Mouse (Mus musculus): Measurements from ENCODE around the gene Sept3. TPM values are rescaled to one million over a fixed set of nuclear protein-coding genes. Genes with fewer than 3 reads are reported as not detected.

The Sept3 gene
- polyA plus RNA-seq, 1 experiment from 2014 or later: 111 TPM

DNA sequence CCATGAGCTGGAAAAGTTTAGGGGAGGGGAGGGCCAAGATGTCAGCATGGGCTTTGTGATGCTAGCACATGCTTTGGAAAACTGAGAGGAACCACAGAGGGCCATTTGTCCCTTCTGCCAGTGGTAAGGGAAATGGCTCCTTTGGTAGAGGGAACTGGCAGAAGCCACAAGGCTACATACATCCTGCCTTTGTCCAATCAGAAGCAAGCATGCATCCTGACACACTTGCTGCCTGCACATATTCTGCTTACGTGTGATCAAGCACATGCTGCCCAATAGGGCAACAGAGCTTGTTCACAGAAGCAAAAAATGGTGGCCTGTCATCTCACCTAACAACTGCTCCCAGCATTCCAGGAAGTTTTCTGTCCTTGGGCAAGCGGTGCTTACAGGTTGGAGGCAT lies 50.7 kb downstream of the Sept3 start:
- Histone ChIP-seq H3K4me1 (replicated peaks) (peaks cover 10% of the 10 kb centered on the region; the same call in 1 of the 2 replicates), H3K36me3 (peaks cover 14% of the 10 kb centered on the region), H3K27ac (no peak overlapping the region), H3K27me3 (ENCODE audit: insufficient read depth, poor library complexity, severe bottlenecking) (no peaks in the 10 kb centered on the region), H3K9me3 (no peaks in the 10 kb centered on the region), H3K4me3 (no peak overlapping the region)
- DNase-seq (ENCODE audit: low spot score): no peak
- WGBS: 80% methylated on average over 2 of the region's 2 CpGs

DNA sequence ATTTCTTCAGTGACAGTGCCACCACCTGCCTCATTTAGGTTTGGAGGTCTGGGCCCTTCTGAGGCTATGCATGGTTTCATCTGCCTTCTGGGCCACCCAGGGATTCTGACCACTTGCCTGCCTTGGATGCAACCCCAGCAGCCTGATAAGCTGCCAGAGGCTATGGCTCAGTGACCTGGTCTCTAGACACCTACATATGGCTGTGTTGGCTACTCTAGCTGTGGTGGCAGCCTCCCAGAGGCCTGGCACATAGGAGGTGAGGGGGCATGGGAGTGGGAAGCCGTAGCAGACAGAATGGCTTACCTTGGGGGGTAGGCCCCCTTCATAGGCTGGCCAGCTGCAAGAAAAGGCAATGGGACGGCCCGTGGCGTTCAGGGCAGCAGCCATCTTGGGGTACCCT lies 60.5 kb downstream of the Sept3 start:
- over 99% methylated on average over 4 of the region's 4 CpGs for WGBS
- no peak for DNase-seq (ENCODE audit: low spot score)
- Histone ChIP-seq H3K27me3 (ENCODE audit: insufficient read depth, poor library complexity, severe bottlenecking) (peaks cover 14% of the 10 kb centered on the region), H3K4me1 (replicated peaks) (peaks cover 47% of the 10 kb centered on the region), H3K4me3 (no peak overlapping the region), H3K9me3 (no peaks in the 10 kb centered on the region), H3K27ac (no peak overlapping the region), H3K36me3 (peaks cover 33% of the 10 kb centered on the region)

DNA sequence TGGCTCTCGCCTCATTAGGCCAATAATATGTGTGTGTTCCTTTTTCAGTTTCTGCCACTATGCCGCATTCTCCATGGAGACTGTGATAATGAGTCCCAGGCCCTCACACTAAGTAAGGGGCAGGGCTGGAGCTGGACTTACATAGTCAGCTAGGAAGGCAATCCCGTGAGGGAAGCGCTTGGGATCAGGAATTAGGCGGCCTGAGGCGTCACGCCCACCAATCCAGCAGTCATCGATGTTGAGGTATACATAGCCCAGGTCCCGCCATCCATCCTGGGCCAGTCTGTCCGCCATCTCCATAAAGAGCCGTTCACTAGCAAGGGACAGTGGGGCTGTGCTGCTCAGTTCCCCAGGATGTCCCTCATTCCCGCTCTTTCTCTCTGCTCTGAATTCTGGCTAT lies 61.9 kb downstream of the Sept3 start:
- no peak for DNase-seq (ENCODE audit: low spot score)
- Histone ChIP-seq H3K27me3 (ENCODE audit: insufficient read depth, poor library complexity, severe bottlenecking) (peaks cover 28% of the 10 kb centered on the region), H3K4me1 (replicated peaks) (peaks cover 51% of the 10 kb centered on the region), H3K36me3 (peaks cover 29% of the 10 kb centered on the region), H3K27ac (no peak overlapping the region), H3K9me3 (no peaks in the 10 kb centered on the region), H3K4me3 (no peak overlapping the region)
- WGBS: 85% methylated on average over 12 of the region's 12 CpGs

DNA sequence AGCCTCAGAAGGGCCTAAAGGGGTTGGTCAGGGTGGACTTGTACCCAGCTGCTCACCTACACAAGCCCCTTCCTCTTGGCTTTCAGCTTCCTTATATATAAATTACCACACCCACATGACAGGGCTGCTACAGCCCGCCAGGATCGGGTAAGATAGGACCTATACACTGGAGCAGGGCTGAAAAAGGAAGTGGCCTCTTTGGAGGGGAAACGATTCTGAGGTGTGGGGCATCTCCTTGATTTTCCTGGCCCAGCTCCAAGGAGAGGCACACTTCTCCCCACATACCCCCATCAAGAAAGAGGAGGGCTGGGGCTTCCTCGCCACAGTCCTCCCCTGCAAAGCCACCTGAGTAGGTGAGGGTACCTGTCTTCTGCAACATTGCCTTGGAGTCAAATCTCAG lies 63.2 kb downstream of the Sept3 start:
- WGBS: 61% methylated on average over 4 of the region's 4 CpGs
- Histone ChIP-seq H3K4me3 (peak overlapping the region; percentile 60), H3K27me3 (ENCODE audit: insufficient read depth, poor library complexity, severe bottlenecking) (peaks cover 32% of the 10 kb centered on the region), H3K27ac (peak overlapping the region; percentile 90), H3K9me3 (no peaks in the 10 kb centered on the region), H3K4me1 (replicated peaks) (peaks cover 57% of the 10 kb centered on the region), H3K36me3 (peaks cover 23% of the 10 kb centered on the region)
- no peak for DNase-seq (ENCODE audit: low spot score)

DNA sequence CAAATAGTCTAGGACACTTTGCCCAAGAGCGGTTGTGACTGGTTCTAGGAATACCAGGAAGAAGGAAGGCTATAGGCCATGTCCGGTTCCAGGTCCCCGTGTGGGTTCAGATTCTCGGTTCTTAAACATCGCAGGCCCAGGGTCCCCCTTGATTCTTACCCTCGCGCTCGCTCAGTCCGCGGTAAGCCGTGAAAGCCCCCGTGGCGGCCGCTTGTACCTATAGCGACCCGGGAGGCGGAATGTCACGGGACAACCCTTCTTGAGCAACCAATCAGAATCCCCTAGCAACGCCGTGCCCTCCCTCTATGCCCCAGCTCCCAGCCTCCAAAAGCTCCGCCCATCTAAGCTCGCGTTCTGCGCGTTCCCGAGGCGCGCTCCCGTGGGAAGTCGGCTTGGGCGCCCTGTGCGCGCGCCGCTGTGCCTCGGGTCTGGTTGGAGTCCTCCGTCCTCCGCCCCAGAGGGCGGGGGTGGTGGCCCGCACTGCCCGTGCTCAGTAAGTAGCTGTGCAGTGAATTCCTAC lies 64.0 kb downstream of the Sept3 start, which contains the start of the genes Naga, Pheta2 and Smdt1:
Naga (minus strand) TSS at position 333 of the 520 bp plus-strand sequence.
Pheta2 (plus strand) TSS at position 350 of the 520 bp plus-strand sequence.
Smdt1 (plus strand) TSS at position 367 of the 520 bp plus-strand sequence.
- WGBS: under 1% methylated on average over 41 of the region's 41 CpGs
- Histone ChIP-seq H3K27me3 (ENCODE audit: insufficient read depth, poor library complexity, severe bottlenecking) (peaks cover 32% of the 10 kb centered on the region), H3K36me3 (peaks cover 23% of the 10 kb centered on the region), H3K27ac (peak within 1 kb of the TSS; percentile 90), H3K9me3 (no peaks in the 10 kb centered on the region), H3K4me1 (replicated peaks) (peaks cover 60% of the 10 kb centered on the region), H3K4me3 (peak within 1 kb of the TSS; percentile 60)
- peak; percentile 96 for DNase-seq (ENCODE audit: low spot score)

DNA sequence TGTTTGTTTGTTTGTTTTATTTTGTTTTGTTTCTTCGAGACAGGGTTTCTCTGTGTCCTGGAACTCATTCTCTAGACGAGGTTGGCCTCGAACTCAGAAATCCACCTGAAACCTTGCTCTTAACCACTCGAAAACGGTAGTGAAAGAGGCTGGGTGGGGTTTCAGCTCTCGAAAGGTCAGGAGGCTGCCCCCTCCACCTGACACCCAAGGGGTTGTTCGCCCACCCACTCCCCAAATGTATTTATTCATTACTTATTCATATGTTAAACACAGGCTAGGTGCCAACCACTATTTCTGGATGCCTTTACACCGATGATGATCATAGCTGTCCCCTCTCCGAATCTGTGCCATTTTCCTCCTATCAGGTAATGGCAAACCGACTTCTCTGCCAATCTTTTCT lies 64.5 kb downstream of the Sept3 start:
- Histone ChIP-seq H3K4me1 (replicated peaks) (peaks cover 65% of the 10 kb centered on the region), H3K27ac (peak overlapping the region; percentile 90), H3K4me3 (peak overlapping the region; percentile 60), H3K9me3 (no peaks in the 10 kb centered on the region), H3K27me3 (ENCODE audit: insufficient read depth, poor library complexity, severe bottlenecking) (peaks cover 32% of the 10 kb centered on the region), H3K36me3 (peaks cover 20% of the 10 kb centered on the region)
- 61% methylated on average over 10 of the region's 10 CpGs for WGBS
- DNase-seq (ENCODE audit: low spot score): no peak

DNA sequence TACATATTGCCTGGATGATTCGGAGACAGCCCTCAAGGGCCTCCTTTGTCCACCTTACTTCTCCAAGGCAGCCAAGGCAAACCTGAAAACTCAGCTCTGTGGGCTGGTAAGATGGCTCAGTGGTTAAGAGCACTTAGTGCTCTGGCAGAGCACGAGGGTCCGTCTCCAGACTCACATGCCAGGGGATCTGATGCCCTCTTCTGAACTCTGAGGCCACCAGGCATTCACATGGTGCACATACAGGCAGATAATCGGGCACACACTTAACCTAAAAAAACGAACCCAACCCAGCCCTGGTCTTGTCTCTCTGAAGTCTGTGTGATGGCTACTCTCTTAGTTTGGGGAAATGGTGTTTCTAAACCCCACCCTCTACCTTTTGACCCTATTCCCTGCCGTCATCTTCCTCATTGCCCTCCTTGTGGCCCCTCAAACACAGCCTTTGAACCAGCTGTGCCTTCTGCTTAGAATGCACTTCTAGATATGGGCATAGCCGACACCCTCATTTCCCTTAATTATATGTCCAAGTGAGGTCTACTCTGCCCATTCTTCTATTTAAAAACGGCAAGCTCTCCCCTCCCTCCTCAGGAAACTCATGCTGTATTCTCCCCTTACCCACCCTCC lies 65.1 kb downstream of the Sept3 start:
- WGBS: 80% methylated on average over 8 of the region's 8 CpGs
- Histone ChIP-seq H3K4me1 (replicated peaks) (peaks cover 68% of the 10 kb centered on the region), H3K27me3 (ENCODE audit: insufficient read depth, poor library complexity, severe bottlenecking) (peaks cover 32% of the 10 kb centered on the region), H3K27ac (peak overlapping the region; percentile 90; the same call in 1 of the 2 replicates), H3K9me3 (no peaks in the 10 kb centered on the region), H3K36me3 (peaks cover 14% of the 10 kb centered on the region), H3K4me3 (no peak overlapping the region)
- DNase-seq (ENCODE audit: low spot score): no peak

DNA sequence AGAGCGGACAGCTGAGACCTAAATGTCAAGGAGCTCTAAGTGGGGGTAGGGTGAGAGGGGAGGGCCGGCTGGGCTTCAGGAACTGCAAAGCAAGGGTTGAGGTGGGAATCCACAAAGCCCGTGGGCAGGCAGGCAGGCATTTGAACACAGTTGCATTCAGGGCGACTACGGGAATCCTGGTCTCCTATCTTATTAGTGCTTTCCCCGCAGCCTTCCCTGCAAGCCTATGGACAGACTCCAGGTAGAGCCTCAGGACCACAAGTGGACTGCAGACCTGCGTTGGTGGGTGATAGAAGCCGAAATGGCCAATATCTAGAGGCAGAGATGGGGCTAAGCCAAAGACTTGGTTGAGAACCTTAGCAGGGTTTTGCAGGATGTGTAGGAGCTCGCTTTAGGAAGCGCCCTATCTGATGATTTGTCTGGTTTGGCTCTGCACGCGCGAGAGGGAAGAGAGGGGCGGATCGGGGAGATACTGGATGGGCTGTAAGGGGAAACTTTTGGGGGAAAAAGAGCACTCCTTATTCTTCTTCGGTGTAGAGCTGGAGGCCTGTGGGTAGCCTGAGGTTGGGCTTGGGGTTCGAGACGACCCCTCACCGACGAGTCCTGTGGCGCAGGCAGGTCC lies 65.8 kb downstream of the Sept3 start:
- Histone ChIP-seq H3K9me3 (no peaks in the 10 kb centered on the region), H3K4me3 (peak overlapping the region; percentile 50), H3K27ac (peak overlapping the region; percentile 87), H3K36me3 (peaks cover 6% of the 10 kb centered on the region), H3K4me1 (replicated peaks) (peaks cover 68% of the 10 kb centered on the region), H3K27me3 (ENCODE audit: insufficient read depth, poor library complexity, severe bottlenecking) (peaks cover 32% of the 10 kb centered on the region)
- 36% methylated on average over 21 of the region's 21 CpGs for WGBS
- no peak for DNase-seq (ENCODE audit: low spot score)

DNA sequence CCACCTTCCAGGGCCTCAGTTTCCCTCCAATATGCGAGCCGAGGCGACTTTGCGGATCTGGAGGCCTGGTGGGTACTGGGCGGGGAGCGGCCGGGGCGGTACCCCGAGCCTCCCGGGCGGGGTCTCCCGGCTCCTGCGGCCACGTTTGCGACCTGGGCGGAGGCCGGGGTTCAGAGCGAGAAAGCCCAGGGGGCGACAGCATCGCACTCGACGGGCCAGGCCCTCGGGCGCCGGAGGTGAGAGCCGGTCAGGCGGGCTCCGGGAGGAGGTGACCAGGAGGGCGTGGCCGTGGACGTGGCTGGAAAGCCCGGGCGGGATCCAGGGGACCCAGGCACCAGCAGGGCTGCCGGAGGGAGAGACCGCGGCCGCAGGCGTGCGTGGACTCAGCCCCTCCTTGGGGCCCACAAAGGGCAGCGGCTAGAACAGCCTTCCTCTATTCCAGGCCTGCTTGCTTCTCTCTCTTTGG lies 66.4 kb downstream of the Sept3 start:
- no peaks in the 10 kb centered on the region for H3K9me3 ChIP-seq
- peak; percentile 47 for DNase-seq (ENCODE audit: low spot score)
- peak overlapping the region; percentile 87 for H3K27ac ChIP-seq
- 3% methylated on average over 40 of the region's 40 CpGs for WGBS
- peaks cover 68% of the 10 kb centered on the region for H3K4me1 ChIP-seq (replicated peaks)
- peak overlapping the region; percentile 50 for H3K4me3 ChIP-seq
- peaks cover 32% of the 10 kb centered on the region for H3K27me3 ChIP-seq (ENCODE audit: insufficient read depth, poor library complexity, severe bottlenecking)
- H3K36me3 ChIP-seq: peaks cover 1% of the 10 kb centered on the region

DNA sequence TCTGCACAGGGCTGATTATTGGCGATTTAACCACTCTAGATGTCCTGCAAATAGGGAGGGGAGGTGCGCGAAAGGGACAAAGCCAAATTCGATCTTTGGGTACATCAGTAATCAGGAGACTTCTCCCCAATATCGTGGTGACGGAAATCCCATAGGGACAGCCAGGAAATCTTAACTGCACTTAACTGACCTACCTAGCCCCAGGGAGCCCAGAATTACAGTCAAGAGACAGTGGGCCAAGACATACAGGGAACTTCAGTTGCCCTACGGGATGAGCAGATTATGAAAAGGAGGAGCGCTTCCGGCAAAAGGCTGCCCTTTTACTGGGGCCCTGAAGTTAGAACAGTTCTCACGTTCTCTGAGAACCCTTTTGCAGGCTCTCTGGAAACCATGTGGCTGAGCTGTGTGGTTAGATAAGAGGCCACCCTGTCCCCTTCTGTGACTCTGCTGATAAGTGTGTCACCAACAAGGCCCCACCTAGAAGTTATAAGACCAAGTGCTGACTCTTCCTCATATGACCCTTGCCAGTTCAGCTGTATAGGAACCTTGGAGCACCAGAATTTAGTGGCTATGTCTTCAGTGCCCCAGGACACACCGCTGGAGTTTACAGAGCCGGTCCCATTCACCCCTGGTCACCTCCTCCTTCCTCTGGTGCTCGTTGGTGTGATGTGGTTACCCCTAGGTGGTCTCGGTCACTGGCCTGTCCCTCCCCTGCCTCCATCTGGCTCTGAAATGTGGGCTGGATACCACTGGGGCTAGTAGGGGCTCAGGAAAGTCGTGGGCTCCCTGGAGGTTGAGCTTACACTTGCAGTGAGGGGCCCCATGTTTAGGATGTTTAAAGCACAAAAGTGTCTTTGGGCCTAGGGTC lies 67.2 kb downstream of the Sept3 start:
- Histone ChIP-seq H3K9me3 (no peaks in the 10 kb centered on the region), H3K27ac (peak overlapping the region; percentile 87), H3K27me3 (ENCODE audit: insufficient read depth, poor library complexity, severe bottlenecking) (peaks cover 32% of the 10 kb centered on the region), H3K4me3 (peak overlapping the region; percentile 50), H3K4me1 (replicated peaks) (peaks cover 66% of the 10 kb centered on the region), H3K36me3 (no peaks in the 10 kb centered on the region)
- WGBS: 67% methylated on average over 15 of the region's 15 CpGs
- no peak for DNase-seq (ENCODE audit: low spot score)

DNA sequence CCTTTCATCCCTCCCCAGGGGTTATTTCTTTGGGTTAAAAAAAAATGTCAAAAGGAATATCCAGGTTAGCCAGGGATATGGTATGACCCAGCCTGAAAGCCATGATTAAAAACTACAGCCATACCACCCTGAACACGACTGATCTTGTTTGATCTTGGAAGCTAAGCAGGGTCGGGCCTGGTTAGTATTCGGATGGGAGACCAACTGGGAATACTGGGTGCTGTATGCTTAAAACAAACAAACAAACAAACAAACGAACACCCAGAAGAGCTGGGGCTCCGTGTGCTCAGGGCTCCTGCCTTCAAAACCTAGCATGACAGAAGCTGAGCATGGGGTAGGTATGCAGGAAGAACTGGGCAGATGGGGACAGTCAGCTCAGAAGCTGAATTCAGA lies 67.8 kb downstream of the Sept3 start:
- peaks cover 3% of the 10 kb centered on the region; the same call in 1 of the 2 replicates for H3K36me3 ChIP-seq
- no peak overlapping the region for H3K4me3 ChIP-seq
- 79% methylated on average over 5 of the region's 5 CpGs for WGBS
- H3K27me3 ChIP-seq (ENCODE audit: insufficient read depth, poor library complexity, severe bottlenecking): peaks cover 32% of the 10 kb centered on the region
- no peaks in the 10 kb centered on the region for H3K9me3 ChIP-seq
- no peak for DNase-seq (ENCODE audit: low spot score)
- peaks cover 66% of the 10 kb centered on the region for H3K4me1 ChIP-seq (replicated peaks)
- H3K27ac ChIP-seq: peak overlapping the region; percentile 53; the same call in 1 of the 2 replicates
